Mouse (Mus musculus) midbrain, embryonic 12.5 days (tissue): ENCODE results near the gene Parp6. TPM values are rescaled to one million over a fixed set of nuclear protein-coding genes. Genes with fewer than 3 reads are reported as not detected.

Source experiments
- ATAC-seq: fragments of 200-750 bp; cut with Nextera tagmentation; 2 replicates; pipeline ENCODE4 v1.8.0; 2017; ENCODE audit warnings: low read depth, moderate TSS enrichment, moderate library complexity; ENCODE audit not compliant: low FRiP score
- H3K27ac ChIP-seq: fragments of 300-500 bp; sonication (generic); replicated peaks from 2 replicates; pipeline ENCODE4 v1.5.1; 2016; ENCODE audit warnings: mild to moderate bottlenecking
- H3K27me3 ChIP-seq: fragments of 300-500 bp; sonication (generic); 2 replicates; pipeline ENCODE4 v1.6.1; 2016; ENCODE audit warnings: mild to moderate bottlenecking
- H3K36me3 ChIP-seq: fragments of 300-500 bp; sonication (generic); 2 replicates; pipeline ENCODE4 v1.6.1; 2016
- H3K4me1 ChIP-seq: fragments of 300-500 bp; sonication (generic); 2 replicates; pipeline ENCODE4 v1.6.1; 2016
- H3K4me2 ChIP-seq: fragments of 300-500 bp; sonication (generic); replicated peaks from 2 replicates; pipeline ENCODE4 v1.6.1; 2016; ENCODE audit warnings: mild to moderate bottlenecking, moderate library complexity
- H3K4me3 ChIP-seq: fragments of 300-500 bp; sonication (generic); 2 replicates; pipeline ENCODE4 v1.5.1; 2016; ENCODE audit warnings: mild to moderate bottlenecking
- H3K9ac ChIP-seq: fragments of 300-500 bp; sonication (generic); replicated peaks from 2 replicates; pipeline ENCODE4 v1.6.1; 2016; ENCODE audit warnings: mild to moderate bottlenecking, moderate library complexity
- H3K9me3 ChIP-seq: fragments of 300-500 bp; sonication (generic); 2 replicates; pipeline ENCODE4 v1.6.1; 2016; ENCODE audit warnings: mild to moderate bottlenecking
- WGBS: fragments of 180-500 bp; shearing (Covaris S2); methylation state at CpG from one replicate; pipeline ENCODE4 v1.1.7; 2016; 5-methylcytosine and 5-hydroxymethylcytosine counted together
- polyA plus RNA-seq: library from polyadenylated mRNA; unstranded; fragments of >200 nt; fragmentation: Nextera tagmentation; extraction: Ambion mirVana; gene quantifications from 2 replicates; pipeline ENCODE4 v1.2.1, GENCODE M21; 2016

The Parp6 gene
- polyA plus RNA-seq, 1 experiment from 2014 or later, result 117 TPM

DNA sequence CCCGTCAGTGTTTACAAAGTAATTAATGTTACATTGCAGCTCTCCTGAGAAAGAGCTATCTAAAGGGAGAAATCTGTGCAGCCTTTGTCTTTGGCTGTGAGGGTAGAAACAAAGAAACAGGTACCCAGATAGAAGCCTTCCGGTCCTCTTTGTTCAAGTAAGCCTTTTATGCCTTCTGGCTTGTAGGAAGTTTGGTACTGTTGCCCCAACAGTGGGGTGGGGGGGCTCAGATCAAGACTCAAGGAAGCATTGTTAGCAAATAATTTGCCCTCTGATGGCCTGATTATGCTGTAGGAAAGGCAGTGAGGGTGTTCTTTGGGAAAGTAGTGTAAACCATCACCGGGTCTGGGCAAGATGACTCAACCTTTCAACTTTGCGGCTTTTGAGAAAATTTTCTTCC, 41.1 kb downstream of the Parp6 start:
- 3% methylated on average over 4 of the region's 4 CpGs for WGBS
- peaks cover 29% of the 10 kb centered on the region for H3K36me3 ChIP-seq
- no peaks in the 10 kb centered on the region for H3K9me3 ChIP-seq
- peaks cover 50% of the 10 kb centered on the region for H3K4me1 ChIP-seq
- peak overlapping the region; percentile 67 for H3K4me2 ChIP-seq
- H3K4me3 ChIP-seq, result peak overlapping the region; percentile 88
- H3K27me3 ChIP-seq, result no peaks in the 10 kb centered on the region
- no peak for ATAC-seq
- H3K9ac ChIP-seq, result peak overlapping the region; percentile 92
- peak overlapping the region; percentile 98 for H3K27ac ChIP-seq

DNA sequence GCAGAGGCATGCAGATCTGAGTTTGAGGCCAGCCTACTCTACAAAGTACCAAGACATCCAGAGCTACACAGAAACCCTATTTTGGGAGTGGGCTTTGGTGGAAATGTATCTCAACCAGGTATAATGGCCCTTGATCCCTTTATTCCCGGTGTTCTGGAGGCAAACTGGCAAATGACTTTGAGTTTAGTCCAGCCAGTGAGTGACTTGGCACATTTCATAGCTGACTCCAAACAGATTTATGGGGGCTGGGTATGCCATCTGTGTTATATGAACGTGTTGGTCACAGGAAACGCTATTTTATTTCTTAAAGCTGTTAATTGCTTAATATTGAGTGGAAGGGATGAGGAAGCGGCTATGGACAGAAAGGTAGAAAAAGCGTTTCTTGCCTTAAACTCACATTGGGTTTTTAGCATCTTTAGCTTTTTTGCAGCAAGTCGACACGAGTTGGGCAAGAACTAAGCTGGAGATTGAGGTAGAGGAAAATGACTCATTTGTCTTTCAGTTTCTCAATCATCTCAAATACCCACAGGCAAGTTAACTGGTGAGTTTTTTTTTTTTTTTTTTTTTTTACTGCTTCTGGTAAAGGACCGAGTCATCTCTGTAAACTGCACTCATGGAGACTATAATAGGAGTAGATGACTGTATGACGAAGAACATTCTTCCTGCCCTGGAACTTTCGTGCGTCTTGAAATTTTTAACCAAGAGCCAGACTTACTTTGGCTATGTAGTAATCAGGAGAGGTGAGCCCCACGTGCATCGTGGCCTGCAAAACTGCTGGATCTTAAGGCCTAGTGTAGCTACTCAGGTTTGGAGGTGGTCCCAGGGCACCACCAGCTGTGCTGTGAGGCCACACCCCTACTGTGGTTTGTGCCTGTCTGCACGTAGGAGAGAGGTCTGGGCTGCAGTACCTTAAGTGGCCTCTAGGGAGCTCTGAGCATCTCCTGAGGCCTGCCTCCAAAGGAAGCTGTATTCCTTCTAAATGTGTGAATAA, 42.2 kb downstream of the Parp6 start:
- no peaks in the 10 kb centered on the region for H3K27me3 ChIP-seq
- H3K4me3 ChIP-seq, result peak overlapping the region; percentile 88
- peak overlapping the region; percentile 92; the same call in 1 of the 2 replicates for H3K9ac ChIP-seq
- 27% methylated on average over 14 of the region's 14 CpGs for WGBS
- peak overlapping the region; percentile 67 for H3K4me2 ChIP-seq
- H3K4me1 ChIP-seq, result peaks cover 61% of the 10 kb centered on the region
- no peaks in the 10 kb centered on the region for H3K9me3 ChIP-seq
- peak overlapping the region; percentile 36 for H3K27ac ChIP-seq
- ATAC-seq, result 0 out of 2 replicates have a peak, but pooled peaks have one; percentile 7
- H3K36me3 ChIP-seq, result peaks cover 38% of the 10 kb centered on the region

DNA sequence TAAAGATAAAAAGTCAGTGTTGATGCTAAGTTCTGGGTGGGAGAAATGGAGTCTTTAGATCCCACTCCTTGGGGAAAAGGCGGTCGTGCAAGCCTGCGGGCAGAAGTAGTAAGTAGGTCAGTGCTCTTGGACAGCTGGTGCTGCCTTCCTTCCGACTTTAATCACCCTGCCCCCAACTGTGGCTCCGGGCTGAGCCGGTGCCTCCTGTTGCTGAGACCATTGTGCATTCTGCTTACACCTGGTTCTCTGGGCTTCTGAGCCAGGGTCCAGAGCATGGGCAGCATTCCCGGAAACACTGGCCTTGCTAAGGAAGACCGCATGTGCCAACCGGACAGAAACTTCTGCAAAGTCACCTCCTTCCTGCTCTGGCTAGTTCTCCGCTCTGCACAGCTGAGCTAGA, 43.3 kb downstream of the Parp6 start:
- no peaks in the 10 kb centered on the region for H3K27me3 ChIP-seq
- no peaks in the 10 kb centered on the region for H3K9me3 ChIP-seq
- no peak for ATAC-seq
- 0 out of 2 replicates have a peak overlapping the region, but pooled peaks have one; percentile 17 for H3K9ac ChIP-seq
- peaks cover 61% of the 10 kb centered on the region for H3K4me1 ChIP-seq
- H3K4me2 ChIP-seq, result peak overlapping the region; percentile 67
- 0 out of 2 replicates have a peak overlapping the region, but pooled peaks have one; percentile 8 for H3K4me3 ChIP-seq
- 51% methylated on average over 10 of the region's 10 CpGs for WGBS
- H3K36me3 ChIP-seq, result peaks cover 49% of the 10 kb centered on the region
- peak overlapping the region; percentile 36; the same call in 1 of the 2 replicates for H3K27ac ChIP-seq

DNA sequence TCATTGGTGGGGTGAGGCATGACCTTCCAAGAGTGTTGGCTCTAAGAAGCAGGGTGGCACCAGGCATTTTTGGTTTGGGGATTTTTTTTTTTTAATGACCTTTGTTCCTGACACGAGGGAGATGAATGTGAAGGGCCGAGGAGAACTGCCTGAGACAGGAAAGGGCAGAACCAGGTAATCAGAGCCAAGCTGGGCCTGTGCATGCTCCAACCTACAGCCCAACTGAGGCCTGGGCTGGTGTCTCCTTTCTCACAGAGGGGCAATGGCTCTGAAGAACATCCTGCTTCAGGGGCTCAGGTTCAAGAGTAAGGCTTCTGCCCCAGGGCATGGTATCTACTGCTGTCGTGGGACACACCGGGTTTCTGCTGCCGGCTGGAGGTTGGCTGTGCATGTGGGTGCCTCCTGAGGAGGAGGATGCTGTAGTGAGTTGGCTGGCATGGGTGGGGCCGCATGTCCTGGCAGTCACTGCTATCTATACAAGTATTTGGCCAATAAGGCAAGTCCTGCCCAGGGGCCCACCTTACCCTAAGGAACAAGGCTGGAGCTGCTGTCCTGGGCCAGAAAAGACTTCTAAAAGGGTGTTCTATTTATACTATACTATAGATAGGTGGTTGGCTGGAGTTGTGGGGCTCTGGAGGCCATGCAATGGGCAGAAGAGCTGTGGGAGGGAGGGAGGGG, 44.4 kb downstream of the Parp6 start:
- H3K36me3 ChIP-seq, result peaks cover 59% of the 10 kb centered on the region
- ATAC-seq, result no peak
- H3K9me3 ChIP-seq, result no peaks in the 10 kb centered on the region
- 81% methylated on average over 6 of the region's 6 CpGs for WGBS
- no peaks in the 10 kb centered on the region for H3K27me3 ChIP-seq
- no peak overlapping the region for H3K27ac ChIP-seq
- H3K4me1 ChIP-seq, result peaks cover 61% of the 10 kb centered on the region
- no peak overlapping the region for H3K4me3 ChIP-seq
- 0 out of 2 replicates have a peak overlapping the region, but pooled peaks have one; percentile 67 for H3K4me2 ChIP-seq
- H3K9ac ChIP-seq, result 0 out of 2 replicates have a peak overlapping the region, but pooled peaks have one; percentile 13

DNA sequence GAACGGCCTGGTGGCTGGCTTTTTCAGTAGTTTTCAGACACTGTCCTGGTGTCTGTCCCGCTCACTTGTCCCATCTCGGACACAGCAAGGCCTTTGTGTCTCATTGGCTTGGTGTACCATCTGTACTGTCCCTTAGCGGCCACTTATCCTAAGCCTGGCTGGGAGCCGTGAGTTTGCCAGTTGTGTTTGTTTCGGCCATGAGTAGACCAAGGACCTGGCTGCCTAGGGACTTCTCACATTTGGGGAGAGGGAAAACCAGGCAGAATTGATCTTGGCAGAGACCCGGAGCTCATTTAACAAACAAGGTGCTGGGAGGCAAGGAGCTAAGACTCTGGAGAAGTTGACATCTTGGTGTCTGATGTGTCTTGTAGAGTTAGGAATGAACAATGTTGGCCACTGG, 46.1 kb downstream of the Parp6 start:
- Histone ChIP-seq H3K36me3 (peaks cover 77% of the 10 kb centered on the region), H3K4me2 (no peak overlapping the region), H3K27ac (no peak overlapping the region), H3K4me3 (no peak overlapping the region), H3K9me3 (no peaks in the 10 kb centered on the region), H3K27me3 (no peaks in the 10 kb centered on the region), H3K9ac (no peak overlapping the region; the same call in 1 of the 2 replicates), H3K4me1 (peaks cover 58% of the 10 kb centered on the region)
- 84% methylated on average over 7 of the region's 7 CpGs for WGBS
- ATAC-seq, result no peak

DNA sequence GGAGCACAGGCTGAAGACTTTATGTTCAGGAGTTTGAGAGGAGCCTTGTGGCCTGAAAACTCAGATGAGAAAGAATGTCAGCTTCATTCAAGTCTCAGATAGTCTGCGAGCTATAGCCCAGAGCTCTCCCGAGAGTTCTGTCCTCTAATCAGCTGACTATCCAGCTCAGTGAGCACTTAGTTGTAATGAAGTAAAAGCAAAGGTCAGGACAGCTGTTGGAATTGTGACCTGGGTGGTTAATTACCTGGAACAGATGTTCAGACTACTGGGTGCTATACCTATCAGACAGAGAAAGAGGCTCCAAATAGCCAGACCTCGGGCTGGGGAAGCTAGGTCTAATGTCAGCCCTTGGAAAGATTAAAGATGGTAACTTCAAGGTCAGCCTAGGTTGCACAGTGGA, 46.9 kb downstream of the Parp6 start:
- no peaks in the 10 kb centered on the region for H3K27me3 ChIP-seq
- no peak overlapping the region for H3K9ac ChIP-seq
- no peak overlapping the region for H3K27ac ChIP-seq
- H3K4me2 ChIP-seq, result no peak overlapping the region
- whole genome bisulfite sequencing, result 61% methylated on average over 3 of the region's 3 CpGs
- no peaks in the 10 kb centered on the region for H3K9me3 ChIP-seq
- H3K4me3 ChIP-seq, result no peak overlapping the region
- peaks cover 51% of the 10 kb centered on the region for H3K4me1 ChIP-seq
- H3K36me3 ChIP-seq, result peaks cover 84% of the 10 kb centered on the region
- no peak for ATAC-seq

DNA sequence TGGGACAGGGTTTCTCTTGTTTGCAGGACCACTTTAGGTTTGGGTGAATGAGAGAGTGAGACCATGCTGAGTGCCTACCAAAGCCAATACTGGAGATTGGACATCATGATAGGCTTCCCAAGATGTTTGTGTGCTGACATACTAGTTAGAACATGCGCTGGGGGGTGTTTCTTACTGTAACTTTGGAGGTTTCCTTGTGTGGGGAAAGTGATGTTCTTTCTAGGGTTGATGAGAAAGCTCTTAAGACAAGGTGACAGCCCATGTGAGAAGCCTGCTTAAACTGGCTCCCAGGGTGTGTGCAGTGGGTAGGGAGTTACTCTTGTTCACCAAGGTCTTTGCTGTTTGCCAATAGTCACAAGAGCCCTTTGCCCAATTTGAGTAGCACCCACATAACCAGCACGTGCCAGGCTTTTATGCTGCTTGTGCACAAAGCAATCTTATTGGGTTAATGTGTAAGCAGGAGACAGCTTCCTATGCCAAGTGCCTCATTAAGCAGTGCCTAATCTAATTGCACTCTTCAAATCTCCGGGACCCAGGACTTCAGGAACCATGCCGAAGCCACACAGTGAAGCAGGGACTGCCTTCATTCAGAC, 47.7 kb downstream of the Parp6 start:
- H3K9ac ChIP-seq, result no peak overlapping the region
- H3K27ac ChIP-seq, result no peak overlapping the region
- WGBS, result 90% methylated on average over 4 of the region's 4 CpGs
- ATAC-seq, result no peak
- H3K4me2 ChIP-seq, result no peak overlapping the region
- H3K36me3 ChIP-seq, result peaks cover 92% of the 10 kb centered on the region
- no peaks in the 10 kb centered on the region for H3K9me3 ChIP-seq
- H3K4me3 ChIP-seq, result no peak overlapping the region
- H3K27me3 ChIP-seq, result no peaks in the 10 kb centered on the region
- H3K4me1 ChIP-seq, result peaks cover 43% of the 10 kb centered on the region

DNA sequence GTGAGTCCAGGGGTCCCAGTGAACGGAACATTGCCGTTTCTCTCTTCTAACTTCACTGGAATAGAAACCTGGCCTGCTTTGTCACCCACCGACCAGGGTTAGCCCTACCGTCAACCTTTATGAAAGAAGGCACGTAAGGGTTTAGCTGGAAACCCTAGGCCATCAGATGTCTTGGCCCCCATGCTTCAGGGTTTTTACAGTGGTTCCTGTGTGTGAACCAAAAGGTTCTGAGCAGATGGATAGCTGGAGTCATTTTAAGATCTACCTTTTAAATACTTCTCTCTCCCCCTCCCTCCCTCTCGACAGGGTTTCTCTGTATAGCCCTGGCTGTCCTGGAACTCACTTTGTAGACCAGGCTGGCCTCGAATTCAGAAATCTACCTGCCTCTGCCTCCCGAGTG, 48.9 kb downstream of the Parp6 start:
- ATAC-seq, result no peak
- H3K9ac ChIP-seq, result no peak overlapping the region
- no peak overlapping the region for H3K4me3 ChIP-seq
- peaks cover 94% of the 10 kb centered on the region for H3K36me3 ChIP-seq
- H3K9me3 ChIP-seq, result no peaks in the 10 kb centered on the region
- no peak overlapping the region for H3K27ac ChIP-seq
- WGBS, result 87% methylated on average over 8 of the region's 8 CpGs
- H3K4me1 ChIP-seq, result peaks cover 31% of the 10 kb centered on the region
- H3K4me2 ChIP-seq, result no peak overlapping the region
- H3K27me3 ChIP-seq, result no peaks in the 10 kb centered on the region

DNA sequence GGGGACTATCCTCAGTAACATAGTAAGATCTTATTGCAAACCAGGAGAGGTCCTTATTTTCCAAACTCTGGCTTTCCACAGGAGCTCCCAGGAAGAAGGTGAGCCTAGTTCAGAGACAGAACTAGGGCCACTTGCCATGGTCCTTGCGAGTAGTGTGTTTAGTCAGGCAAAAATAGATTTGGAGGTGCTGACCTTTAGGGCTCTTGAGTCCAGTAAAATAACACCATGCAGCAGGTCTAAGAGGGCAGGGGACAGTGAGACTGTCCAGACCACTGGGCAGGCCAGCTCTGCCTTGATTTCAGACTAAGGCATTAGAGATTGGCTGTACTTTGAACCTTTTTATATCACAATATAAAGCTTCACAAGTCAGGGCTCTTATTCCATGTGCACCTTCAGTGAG, 49.7 kb downstream of the Parp6 start:
- ATAC-seq, result no peak
- H3K36me3 ChIP-seq, result peaks cover 96% of the 10 kb centered on the region

DNA sequence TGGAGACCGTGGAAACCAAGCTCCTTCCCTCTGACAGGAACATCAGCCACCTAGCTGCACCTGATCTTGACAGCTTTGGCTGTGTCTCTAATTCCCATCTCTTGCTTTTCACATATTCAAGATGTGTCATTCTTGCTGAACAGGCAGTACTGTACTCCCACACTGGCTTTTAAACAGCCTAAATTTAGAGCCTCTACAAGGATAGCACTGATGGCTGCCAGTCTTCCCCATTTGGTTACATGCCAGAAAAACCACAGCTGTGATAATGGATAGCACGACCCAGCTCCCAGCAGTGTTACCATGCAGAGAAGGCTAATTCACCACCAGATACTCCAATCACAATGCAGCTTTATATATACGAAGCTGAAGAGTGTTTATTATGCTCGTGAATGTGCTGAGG, 50.2 kb downstream of the Parp6 start:
- Histone ChIP-seq H3K36me3 (peaks cover 96% of the 10 kb centered on the region), H3K9me3 (no peaks in the 10 kb centered on the region)
- ATAC-seq, result no peak

More for the DNA sequence above, 49.7 kb downstream of the Parp6 start:
- Histone ChIP-seq H3K4me1 (peaks cover 23% of the 10 kb centered on the region), H3K9me3 (no peaks in the 10 kb centered on the region), H3K9ac (no peak overlapping the region), H3K27me3 (no peaks in the 10 kb centered on the region), H3K27ac (no peak overlapping the region), H3K4me3 (no peak overlapping the region), H3K4me2 (no peak overlapping the region)
- 93% methylated on average over 1 of the region's 1 CpGs for whole genome bisulfite sequencing

DNA sequence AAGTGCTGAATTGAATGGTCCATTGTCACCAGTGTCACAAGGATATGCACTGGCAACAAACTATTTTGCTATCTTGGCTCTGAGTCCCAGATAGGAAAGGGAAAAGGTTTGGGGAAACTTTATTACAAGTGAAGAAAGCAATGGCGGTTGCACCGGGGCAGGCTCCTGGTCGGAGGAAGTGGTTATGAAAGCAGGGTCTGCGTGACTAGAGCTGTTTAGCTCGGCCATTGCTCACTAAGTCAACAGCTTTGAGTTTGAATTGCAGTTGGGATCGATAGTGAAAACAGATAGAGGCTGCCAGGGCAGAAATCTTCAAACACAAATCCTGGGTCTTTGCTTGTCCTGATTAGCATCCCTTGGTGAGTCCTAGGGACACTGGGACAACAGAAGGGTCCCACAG, 50.8 kb downstream of the Parp6 start:
- no peak overlapping the region for H3K27ac ChIP-seq
- H3K4me1 ChIP-seq, result peaks cover 13% of the 10 kb centered on the region; the same call in 1 of the 2 replicates
- H3K9me3 ChIP-seq, result no peaks in the 10 kb centered on the region
- no peaks in the 10 kb centered on the region for H3K27me3 ChIP-seq
- 84% methylated on average over 6 of the region's 6 CpGs for WGBS
- no peak for ATAC-seq
- H3K36me3 ChIP-seq, result peaks cover 97% of the 10 kb centered on the region
- no peak overlapping the region for H3K9ac ChIP-seq
- H3K4me2 ChIP-seq, result no peak overlapping the region
- no peak overlapping the region for H3K4me3 ChIP-seq

More for the DNA sequence above, 50.2 kb downstream of the Parp6 start:
- H3K9ac ChIP-seq, result no peak overlapping the region
- peaks cover 18% of the 10 kb centered on the region for H3K4me1 ChIP-seq
- WGBS, result 91% methylated on average over 4 of the region's 4 CpGs
- H3K27ac ChIP-seq, result no peak overlapping the region
- H3K27me3 ChIP-seq, result no peaks in the 10 kb centered on the region
- H3K4me3 ChIP-seq, result no peak overlapping the region
- H3K4me2 ChIP-seq, result no peak overlapping the region
